Mouse (Mus musculus): Measurements from ENCODE around the gene Rad51b. TPM values are rescaled to one million over a fixed set of nuclear protein-coding genes. Genes with fewer than 3 reads are reported as not detected.
A peak's percentile ranks its signal among the peaks of the same experiment; 100 is the strongest.

The Rad51b gene
- total and polyA plus RNA-seq, 2 experiments from 2014 or later = 1.4 to 1.8 TPM

DNA sequence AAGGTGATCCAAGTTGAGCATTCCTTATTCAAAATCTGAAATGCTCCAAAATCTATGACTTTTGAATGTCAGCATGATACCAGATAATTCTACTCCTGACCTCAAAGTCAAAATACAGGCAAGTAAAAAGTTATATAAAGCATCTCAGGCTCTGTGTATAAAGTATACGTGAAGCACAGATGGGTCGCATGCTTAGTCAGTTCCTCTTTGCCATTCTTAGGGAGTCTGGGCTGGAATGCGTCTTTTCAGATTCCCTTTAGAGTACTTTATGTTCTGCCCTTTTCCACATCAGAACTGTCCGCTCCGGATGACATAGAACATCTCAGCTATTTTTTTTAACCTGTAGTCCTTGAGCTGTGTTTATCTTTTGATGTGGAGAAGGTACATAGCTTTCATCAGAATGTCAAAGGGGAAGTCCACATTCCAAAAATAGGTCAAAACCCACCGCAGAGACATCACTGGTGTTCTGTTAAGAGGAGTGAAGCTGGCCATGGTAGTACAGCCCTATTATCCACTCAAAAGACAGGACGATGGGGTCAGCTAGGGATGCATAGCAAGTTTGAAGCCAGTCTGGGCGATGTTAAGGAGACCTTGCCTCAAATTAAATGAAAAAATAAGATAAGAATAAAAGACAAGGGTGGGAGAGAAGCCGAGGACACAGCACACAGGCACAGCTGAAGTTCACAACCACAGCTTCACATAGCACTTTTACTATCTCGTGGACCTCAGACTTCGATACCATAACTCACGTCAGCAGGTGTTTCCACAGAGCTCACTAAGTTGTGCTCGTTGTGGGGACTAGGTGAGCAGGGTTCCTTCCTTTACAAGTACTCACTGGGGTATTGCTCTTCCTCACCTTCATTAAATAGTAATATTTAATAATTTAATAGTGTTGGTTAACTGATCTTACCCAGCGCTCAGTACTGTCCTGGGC lies 395.1 kb downstream of the Rad51b start:
- peaks cover 12% of the 10 kb centered on the region for H3K4me1 ChIP-seq (ENCODE audit: control insufficient read depth, insufficient read depth)

DNA sequence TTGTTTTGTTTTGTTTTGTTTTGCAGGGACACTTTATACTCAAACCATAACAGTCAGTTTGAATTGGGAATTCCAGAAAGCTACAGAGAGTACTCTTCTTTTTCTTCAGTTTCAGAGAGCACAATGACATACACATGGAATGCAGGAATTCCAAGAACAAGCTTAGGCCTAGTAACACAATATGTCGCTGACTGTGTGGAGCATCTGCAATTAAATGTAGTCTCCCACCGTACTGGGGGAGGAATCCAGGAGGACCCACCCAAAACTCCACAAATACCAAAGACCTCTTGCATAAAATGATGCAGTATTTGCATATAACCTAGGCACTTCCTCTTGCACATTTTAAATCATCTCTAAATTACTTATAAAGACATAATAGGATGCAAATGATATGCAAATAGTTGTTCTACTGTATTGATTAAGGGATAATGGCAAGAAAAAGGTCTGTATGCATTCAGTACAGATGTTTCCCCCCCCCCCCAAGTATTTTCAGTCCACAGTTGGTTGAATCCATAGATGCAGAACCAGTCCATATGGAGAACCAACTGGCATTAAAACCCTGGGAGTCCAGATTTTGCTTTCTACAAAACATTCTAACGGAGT lies 398.9 kb downstream of the Rad51b start:
- Histone ChIP-seq H3K9me3 (replicated peaks; ENCODE audit: control insufficient read depth, low read length) (no peaks in the 10 kb centered on the region), H3K36me3 (replicated peaks; ENCODE audit: control insufficient read depth, insufficient read depth, low read length) (no peaks in the 10 kb centered on the region), H3K4me3 (ENCODE audit: low read depth, low read length) (no peak overlapping the region), H3K4me2 (ENCODE audit: low read depth, low read length) (no peak overlapping the region), H3K4me1 (ENCODE audit: control insufficient read depth, insufficient read depth) (peaks cover 12% of the 10 kb centered on the region), H3K9ac (replicated peaks; ENCODE audit: low read depth, low read length) (no peak overlapping the region), H3K27ac (ENCODE audit: low read depth) (no peak overlapping the region), H3K27me3 (ENCODE audit: control insufficient read depth, insufficient read depth, low read length) (no peaks in the 10 kb centered on the region)
- DNase-seq (ENCODE audit: low spot score) (no peak), ATAC-seq (ENCODE audit: insufficient read depth, low read depth) (no peak)
- WGBS = 81% methylated on average over 3 of the region's 3 CpGs
- TF ChIP-seq EP300 (IDR thresholded peaks at IDR 0.05; ENCODE audit: low read depth) = no peak
- no peak for TF ChIP-seq CTCF (IDR thresholded peaks at IDR 0.05; ENCODE audit: low read depth)

More for the DNA sequence above, 395.1 kb downstream of the Rad51b start:
- Histone ChIP-seq H3K27ac (ENCODE audit: low read depth) (no peak overlapping the region), H3K4me3 (ENCODE audit: low read depth, low read length) (no peak overlapping the region), H3K9ac (replicated peaks; ENCODE audit: low read depth, low read length) (no peak overlapping the region), H3K4me2 (ENCODE audit: low read depth, low read length) (no peak overlapping the region), H3K36me3 (replicated peaks; ENCODE audit: control insufficient read depth, insufficient read depth, low read length) (no peaks in the 10 kb centered on the region), H3K9me3 (replicated peaks; ENCODE audit: control insufficient read depth, low read length) (no peaks in the 10 kb centered on the region), H3K27me3 (ENCODE audit: control insufficient read depth, insufficient read depth, low read length) (no peaks in the 10 kb centered on the region)
- no peak for DNase-seq (ENCODE audit: low spot score)
- 41% methylated on average over 14 of the region's 14 CpGs for WGBS
- TF ChIP-seq CTCF (IDR thresholded peaks at IDR 0.05; ENCODE audit: low read depth) (no peak), EP300 (IDR thresholded peaks at IDR 0.05; ENCODE audit: low read depth) (peak; percentile 42; the same call in 1 of the 2 replicates)
- peak; percentile 30; the same call in 1 of the 2 replicates for ATAC-seq (ENCODE audit: insufficient read depth, low read depth)

GRCm38 (mm10) chr12:79703555-79703954 lies 406.5 kb downstream of the Rad51b start:
- no peak overlapping the region for H3K27ac ChIP-seq (ENCODE audit: low read depth)
- no peak for DNase-seq (ENCODE audit: low spot score)
- no peaks in the 10 kb centered on the region for H3K36me3 ChIP-seq (replicated peaks; ENCODE audit: control insufficient read depth, insufficient read depth, low read length)
- H3K9me3 ChIP-seq (replicated peaks; ENCODE audit: control insufficient read depth, low read length) = no peaks in the 10 kb centered on the region
- no peak overlapping the region for H3K4me2 ChIP-seq (ENCODE audit: low read depth, low read length)
- H3K4me1 ChIP-seq (ENCODE audit: control insufficient read depth, insufficient read depth) = peaks cover 9% of the 10 kb centered on the region; the same call in 1 of the 2 replicates
- no peak overlapping the region for H3K9ac ChIP-seq (replicated peaks; ENCODE audit: low read depth, low read length)
- WGBS = 52% methylated on average over 8 of the region's 8 CpGs
- TF ChIP-seq CTCF (IDR thresholded peaks at IDR 0.05; ENCODE audit: low read depth) (no peak), EP300 (IDR thresholded peaks at IDR 0.05; ENCODE audit: low read depth) (no peak)
- no peaks in the 10 kb centered on the region for H3K27me3 ChIP-seq (ENCODE audit: control insufficient read depth, insufficient read depth, low read length)
- no peak overlapping the region for H3K4me3 ChIP-seq (ENCODE audit: low read depth, low read length)
- no peak for ATAC-seq (ENCODE audit: insufficient read depth, low read depth)

DNA sequence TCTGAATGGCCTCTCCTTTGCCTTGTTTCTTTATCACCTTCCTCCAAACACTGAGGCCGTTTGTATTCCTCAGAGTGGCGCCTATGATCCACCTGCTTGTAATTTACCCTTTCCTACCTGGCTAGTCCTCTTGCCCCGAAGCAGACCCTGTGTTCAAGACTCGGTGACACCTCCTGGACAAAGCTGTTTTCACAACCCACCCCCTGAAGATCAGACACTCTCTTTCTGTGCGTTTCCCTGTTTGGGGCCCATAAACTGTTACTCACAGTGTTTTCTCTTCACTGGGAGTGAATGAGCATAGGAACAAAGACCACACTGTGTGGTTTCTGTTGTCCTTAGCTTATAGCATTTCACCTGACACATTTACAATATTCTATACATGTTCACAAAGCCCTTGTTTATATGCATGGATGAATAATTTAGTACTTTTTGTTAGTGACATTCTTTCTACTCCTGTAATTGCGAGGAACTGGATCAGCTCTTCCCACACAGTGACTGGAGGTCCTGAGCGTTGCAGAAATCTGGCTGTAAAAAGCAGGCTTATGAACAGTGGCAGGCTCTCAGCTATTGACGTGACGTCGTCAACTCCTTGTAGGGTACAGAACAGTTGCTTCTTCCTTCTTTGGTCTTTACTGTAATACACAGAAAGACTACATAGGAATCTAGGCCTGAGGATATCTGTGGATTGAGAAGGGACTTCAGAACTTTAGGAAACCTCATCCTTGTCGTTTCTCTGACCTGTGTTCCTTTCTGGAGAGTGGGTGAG lies 408.6 kb downstream of the Rad51b start:
- TF ChIP-seq CTCF (IDR thresholded peaks at IDR 0.05; ENCODE audit: low read depth) (no peak), EP300 (IDR thresholded peaks at IDR 0.05; ENCODE audit: low read depth) (no peak)
- Histone ChIP-seq H3K27me3 (ENCODE audit: control insufficient read depth, insufficient read depth, low read length) (no peaks in the 10 kb centered on the region), H3K4me1 (ENCODE audit: control insufficient read depth, insufficient read depth) (peaks cover 11% of the 10 kb centered on the region; the same call in 1 of the 2 replicates), H3K9ac (replicated peaks; ENCODE audit: low read depth, low read length) (no peak overlapping the region), H3K4me2 (ENCODE audit: low read depth, low read length) (no peak overlapping the region), H3K36me3 (replicated peaks; ENCODE audit: control insufficient read depth, insufficient read depth, low read length) (no peaks in the 10 kb centered on the region), H3K27ac (ENCODE audit: low read depth) (no peak overlapping the region), H3K4me3 (ENCODE audit: low read depth, low read length) (no peak overlapping the region), H3K9me3 (replicated peaks; ENCODE audit: control insufficient read depth, low read length) (no peaks in the 10 kb centered on the region)
- DNase-seq (ENCODE audit: low spot score) (no peak), ATAC-seq (ENCODE audit: insufficient read depth, low read depth) (no peak)
- 60% methylated on average over 11 of the region's 11 CpGs for WGBS
